Mouse (Mus musculus): ENCODE measurements at regions not wholly inside any gene's neighbourhood (a gene's known extent, or its start where the extent isn't known, plus 50 kb on each side); places are given as distances from the start of the nearest gene placed in this dataset.

- no peak overlapping the region for H3K9ac ChIP-seq (ENCODE audit: low read depth, low read length)
- no peaks in the 10 kb centered on the region for H3K27me3 ChIP-seq (ENCODE audit: control insufficient read depth, insufficient read depth, low read length)
- no peak for DNase-seq (ENCODE audit: extremely low read depth, low read depth, low spot score)
- no peaks in the 10 kb centered on the region for H3K79me2 ChIP-seq (ENCODE audit: control insufficient read depth, insufficient read depth, low read length)
- H3K4me1 ChIP-seq (ENCODE audit: control insufficient read depth, insufficient read depth, low read length), result peaks cover 9% of the 10 kb centered on the region
- TF ChIP-seq CTCF (IDR thresholded peaks at IDR 0.05; ENCODE audit: low read depth, low read length), result no peak
- no peak for TF ChIP-seq POLR2A (IDR thresholded peaks at IDR 0.05; ENCODE audit: extremely low read depth, insufficient read depth, low read length)
- 76% methylated on average over 7 of the region's 7 CpGs for WGBS
- H3K27ac ChIP-seq (replicated peaks; ENCODE audit: insufficient read depth, low read depth, low read length), result no peak overlapping the region
- no peak overlapping the region for H3K4me3 ChIP-seq (ENCODE audit: insufficient read depth, low read depth, low read length)
- H3K36me3 ChIP-seq (ENCODE audit: control insufficient read depth, insufficient read depth, low read length), result no peaks in the 10 kb centered on the region
Measured at GRCm38 (mm10) chr11:31810011-31810786, 61.8 kb upstream of the Cpeb4 start.

- WGBS, result 29% methylated on average over 9 of the region's 9 CpGs
- Histone ChIP-seq H3K9ac (ENCODE audit: low read depth, low read length) (no peak overlapping the region), H3K36me3 (ENCODE audit: control insufficient read depth, insufficient read depth, low read length) (no peaks in the 10 kb centered on the region), H3K4me1 (ENCODE audit: control insufficient read depth, insufficient read depth, low read length) (peaks cover 9% of the 10 kb centered on the region), H3K4me3 (ENCODE audit: insufficient read depth, low read depth, low read length) (no peak overlapping the region), H3K27me3 (ENCODE audit: control insufficient read depth, insufficient read depth, low read length) (no peaks in the 10 kb centered on the region), H3K27ac (replicated peaks; ENCODE audit: insufficient read depth, low read depth, low read length) (no peak overlapping the region), H3K79me2 (ENCODE audit: control insufficient read depth, insufficient read depth, low read length) (no peaks in the 10 kb centered on the region)
- no peak for TF ChIP-seq CTCF (IDR thresholded peaks at IDR 0.05; ENCODE audit: low read depth, low read length)
- TF ChIP-seq POLR2A (IDR thresholded peaks at IDR 0.05; ENCODE audit: extremely low read depth, insufficient read depth, low read length), result no peak
- DNase-seq (ENCODE audit: extremely low read depth, low read depth, low spot score), result peak; percentile 81
Measured at GRCm38 (mm10) chr11:31812215-31812614, 59.8 kb upstream of the Cpeb4 start.

GRCm38 (mm10) chr11:31814616-31815015 lies 57.4 kb upstream of the Cpeb4 start:
- WGBS, result 86% methylated on average over 4 of the region's 4 CpGs

GRCm38 (mm10) chr11:31815855-31816488 lies 56.0 kb upstream of the Cpeb4 start:
- 93% methylated on average over 12 of the region's 12 CpGs for WGBS
- no peak overlapping the region for H3K27ac ChIP-seq (replicated peaks; ENCODE audit: insufficient read depth, low read depth, low read length)
- DNase-seq (ENCODE audit: extremely low read depth, low read depth, low spot score), result no peak

More at GRCm38 (mm10) chr11:31814616-31815015, 57.4 kb upstream of the Cpeb4 start:
- H3K36me3 ChIP-seq (ENCODE audit: control insufficient read depth, insufficient read depth, low read length), result no peaks in the 10 kb centered on the region
- H3K4me1 ChIP-seq (ENCODE audit: control insufficient read depth, insufficient read depth, low read length), result peaks cover 6% of the 10 kb centered on the region; the same call in 1 of the 2 replicates
- no peak for DNase-seq (ENCODE audit: extremely low read depth, low read depth, low spot score)
- TF ChIP-seq CTCF (IDR thresholded peaks at IDR 0.05; ENCODE audit: low read depth, low read length), result no peak
- no peak for TF ChIP-seq POLR2A (IDR thresholded peaks at IDR 0.05; ENCODE audit: extremely low read depth, insufficient read depth, low read length)
- H3K27ac ChIP-seq (replicated peaks; ENCODE audit: insufficient read depth, low read depth, low read length), result no peak overlapping the region
- H3K9ac ChIP-seq (ENCODE audit: low read depth, low read length), result no peak overlapping the region
- no peak overlapping the region for H3K4me3 ChIP-seq (ENCODE audit: insufficient read depth, low read depth, low read length)
- no peaks in the 10 kb centered on the region for H3K27me3 ChIP-seq (ENCODE audit: control insufficient read depth, insufficient read depth, low read length)
- H3K79me2 ChIP-seq (ENCODE audit: control insufficient read depth, insufficient read depth, low read length), result no peaks in the 10 kb centered on the region

GRCm38 (mm10) chr11:31818032-31818431 lies 54.0 kb upstream of the Cpeb4 start:
- Histone ChIP-seq H3K4me3 (ENCODE audit: insufficient read depth, low read depth, low read length) (no peak overlapping the region), H3K79me2 (ENCODE audit: control insufficient read depth, insufficient read depth, low read length) (peaks cover 8% of the 10 kb centered on the region; the same call in 1 of the 2 replicates), H3K36me3 (ENCODE audit: control insufficient read depth, insufficient read depth, low read length) (no peaks in the 10 kb centered on the region), H3K4me1 (ENCODE audit: control insufficient read depth, insufficient read depth, low read length) (peaks cover 12% of the 10 kb centered on the region), H3K27ac (replicated peaks; ENCODE audit: insufficient read depth, low read depth, low read length) (no peak overlapping the region), H3K9ac (ENCODE audit: low read depth, low read length) (no peak overlapping the region), H3K27me3 (ENCODE audit: control insufficient read depth, insufficient read depth, low read length) (no peaks in the 10 kb centered on the region)
- no peak for DNase-seq (ENCODE audit: extremely low read depth, low read depth, low spot score)
- 95% methylated on average over 7 of the region's 7 CpGs for WGBS
- TF ChIP-seq POLR2A (IDR thresholded peaks at IDR 0.05; ENCODE audit: extremely low read depth, insufficient read depth, low read length) (no peak), CTCF (IDR thresholded peaks at IDR 0.05; ENCODE audit: low read depth, low read length) (no peak)

More at GRCm38 (mm10) chr11:31815855-31816488, 56.0 kb upstream of the Cpeb4 start:
- Histone ChIP-seq H3K4me3 (ENCODE audit: insufficient read depth, low read depth, low read length) (no peak overlapping the region), H3K9ac (ENCODE audit: low read depth, low read length) (no peak overlapping the region), H3K27me3 (ENCODE audit: control insufficient read depth, insufficient read depth, low read length) (no peaks in the 10 kb centered on the region), H3K4me1 (ENCODE audit: control insufficient read depth, insufficient read depth, low read length) (peaks cover 6% of the 10 kb centered on the region; the same call in 1 of the 2 replicates), H3K36me3 (ENCODE audit: control insufficient read depth, insufficient read depth, low read length) (no peaks in the 10 kb centered on the region), H3K79me2 (ENCODE audit: control insufficient read depth, insufficient read depth, low read length) (0 out of 2 replicates have a peak, but pooled peaks cover 6% of the 10 kb centered on the region)
- TF ChIP-seq CTCF (IDR thresholded peaks at IDR 0.05; ENCODE audit: low read depth, low read length), result no peak

- Histone ChIP-seq H3K27ac (replicated peaks; ENCODE audit: insufficient read depth, low read depth, low read length) (no peak overlapping the region), H3K27me3 (ENCODE audit: control insufficient read depth, insufficient read depth, low read length) (no peaks in the 10 kb centered on the region), H3K9ac (ENCODE audit: low read depth, low read length) (no peak overlapping the region), H3K79me2 (ENCODE audit: control insufficient read depth, insufficient read depth, low read length) (peaks cover 10% of the 10 kb centered on the region; the same call in 1 of the 2 replicates), H3K36me3 (ENCODE audit: control insufficient read depth, insufficient read depth, low read length) (no peaks in the 10 kb centered on the region), H3K4me3 (ENCODE audit: insufficient read depth, low read depth, low read length) (no peak overlapping the region), H3K4me1 (ENCODE audit: control insufficient read depth, insufficient read depth, low read length) (peaks cover 21% of the 10 kb centered on the region)
- 81% methylated on average over 4 of the region's 4 CpGs for WGBS
- TF ChIP-seq CTCF (IDR thresholded peaks at IDR 0.05; ENCODE audit: low read depth, low read length) (no peak), POLR2A (IDR thresholded peaks at IDR 0.05; ENCODE audit: extremely low read depth, insufficient read depth, low read length) (no peak)
- DNase-seq (ENCODE audit: extremely low read depth, low read depth, low spot score), result no peak
Measured at GRCm38 (mm10) chr11:31819964-31820363, 52.0 kb upstream of the Cpeb4 start.

Measured in liver, adult 2 months (tissue).